Mouse (Mus musculus) c-Kit-negative CD71-positive TER-119-positive erythroid progenitor cells, embryonic 14.5 days (primary cell): ENCODE data around the gene Ugt1a2.

Experiments
- DNase-seq: peaks from one replicate; pipeline ENCODE4 v3.0.0-alpha.2; 2013; ENCODE audit warnings: low read depth, low spot score

Gene Ugt1a2

DNA sequence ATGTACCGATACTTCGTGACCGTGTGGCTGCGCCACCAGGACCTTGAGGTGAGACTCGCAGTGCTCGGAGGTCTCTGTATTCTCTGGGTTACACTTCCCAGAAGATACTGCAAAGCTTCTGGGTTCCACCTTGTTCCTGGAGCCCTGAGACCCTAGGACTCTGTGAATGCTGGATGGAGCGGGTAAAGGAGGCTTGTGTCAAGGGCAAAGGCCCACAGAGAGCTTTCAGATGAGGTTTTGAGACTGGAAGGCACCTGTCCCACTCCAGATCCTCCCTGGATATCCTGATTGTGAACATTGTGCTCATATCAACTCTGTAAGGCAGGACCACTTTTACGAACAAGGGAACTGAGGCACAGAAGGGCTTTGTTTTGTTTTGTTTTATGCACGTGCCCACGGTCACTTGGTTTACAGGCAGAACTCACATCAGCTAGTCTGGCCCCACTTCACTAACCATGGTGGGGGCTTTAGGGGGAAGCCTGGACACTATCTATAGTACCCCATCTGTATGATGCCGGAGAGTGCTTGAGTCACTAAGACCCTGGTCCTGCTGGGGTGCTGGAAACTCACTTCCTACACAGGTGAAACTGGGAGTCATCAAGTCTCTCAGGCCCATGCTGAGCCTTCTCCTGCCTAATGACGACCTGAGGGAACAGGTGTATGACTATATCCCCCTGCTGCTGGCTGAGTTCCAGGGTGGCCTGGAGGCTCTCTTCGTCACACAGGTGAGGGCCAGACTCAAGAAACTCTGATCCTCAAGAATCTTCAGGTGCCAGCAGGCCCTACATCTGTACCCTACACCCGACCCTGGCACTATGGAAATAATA lies 33.2 kb downstream of the Ugt1a2 start:
- no peak for DNase-seq

GRCm38 (mm10) chr1:88234248-88234610 lies 33.8 kb downstream of the Ugt1a2 start:
- no peak for DNase-seq

- DNase-seq: no peak
Observed at GRCm38 (mm10) chr1:88234646-88235045, 34.2 kb downstream of the Ugt1a2 start.

DNA sequence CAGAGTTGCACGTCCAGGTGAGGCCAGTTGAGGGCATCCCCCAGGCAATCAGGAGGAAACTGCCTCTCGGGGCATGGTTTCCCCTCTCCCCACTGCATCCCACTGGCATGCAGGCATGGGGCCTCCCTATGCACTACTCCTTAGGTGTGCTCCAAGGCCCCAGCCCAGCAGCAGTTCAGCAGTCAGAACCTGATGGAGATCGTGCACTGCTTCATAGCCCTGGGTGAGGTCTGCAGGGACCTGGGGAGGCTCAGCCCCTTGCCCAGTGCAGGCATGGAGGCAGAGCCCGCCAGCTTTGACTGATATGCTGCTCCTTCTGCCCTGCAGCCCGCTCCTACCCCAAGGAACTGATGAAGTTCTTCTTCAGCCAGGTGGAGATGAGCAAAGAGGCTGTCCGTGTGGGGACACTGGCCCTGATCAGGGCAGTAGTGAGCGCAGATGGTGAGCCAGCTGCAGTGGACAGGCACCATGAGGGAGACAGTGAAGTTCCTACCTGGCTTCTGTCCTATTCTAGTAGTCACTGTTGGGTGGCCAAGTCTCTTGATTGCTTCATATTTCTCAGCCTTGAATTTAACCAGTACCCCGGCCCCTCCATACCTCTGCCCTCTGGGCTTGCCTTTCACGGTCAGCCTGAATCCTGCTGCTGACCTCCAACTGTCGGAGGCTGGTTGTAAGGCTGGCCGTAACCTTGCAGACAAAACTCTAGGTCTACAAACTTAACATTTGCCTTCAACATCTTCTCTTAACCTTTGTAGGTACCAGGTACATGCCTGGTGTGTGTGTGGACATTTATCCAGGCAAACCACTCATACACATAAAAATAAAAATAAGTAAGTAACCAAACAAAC lies 34.9 kb downstream of the Ugt1a2 start:
- no peak for DNase-seq

GRCm38 (mm10) chr1:88235894-88236415 lies 35.6 kb downstream of the Ugt1a2 start:
- no peak for DNase-seq

DNA sequence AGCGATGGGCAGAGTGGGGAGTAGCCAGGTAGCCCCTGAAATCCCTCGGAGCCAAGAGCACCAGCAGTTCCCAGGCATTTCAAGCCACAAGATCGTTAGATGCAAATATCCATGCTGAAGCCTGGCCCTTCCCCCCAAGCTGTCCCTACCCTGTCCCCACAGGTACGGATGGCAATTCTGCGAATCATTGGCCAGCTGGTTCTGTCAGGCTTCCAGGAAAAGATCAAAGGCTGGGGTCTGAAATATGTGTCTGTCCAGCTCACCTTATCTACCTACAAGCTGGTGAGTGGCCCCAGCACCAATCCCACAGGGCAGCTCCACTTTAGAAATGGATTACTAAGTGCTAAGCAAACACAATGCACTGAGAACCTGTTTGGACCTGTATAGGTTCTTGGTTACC lies 36.9 kb downstream of the Ugt1a2 start:
- DNase-seq: no peak

- no peak for DNase-seq
Observed at GRCm38 (mm10) chr1:88238771-88239170, 38.4 kb downstream of the Ugt1a2 start.

GRCm38 (mm10) chr1:88240072-88240471 lies 39.7 kb downstream of the Ugt1a2 start:
- DNase-seq: no peak

DNA sequence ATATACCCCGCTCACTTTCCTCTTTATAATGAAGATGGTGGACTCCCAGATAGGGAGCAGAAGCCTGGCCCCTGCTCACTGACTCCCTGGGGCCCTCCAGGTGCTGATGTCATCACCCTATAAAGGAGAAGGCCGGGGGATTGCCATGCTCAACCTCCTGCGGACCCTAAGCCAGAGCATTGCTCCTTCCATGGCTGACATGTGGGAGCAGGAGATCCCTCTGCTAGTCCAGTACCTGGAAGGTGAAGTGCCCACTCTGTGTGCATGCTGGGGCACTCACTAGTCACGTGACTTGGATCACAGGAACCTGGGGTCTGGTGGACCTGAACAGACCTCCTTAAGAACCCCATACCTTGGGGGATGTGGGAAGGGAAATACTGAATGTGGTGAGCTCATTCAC lies 40.2 kb downstream of the Ugt1a2 start:
- DNase-seq: no peak

GRCm38 (mm10) chr1:88243861-88244260 lies 43.5 kb downstream of the Ugt1a2 start:
- DNase-seq: no peak

- no peak for DNase-seq
Observed at GRCm38 (mm10) chr1:88245881-88246280, 45.5 kb downstream of the Ugt1a2 start.

- no peak for DNase-seq
Observed at GRCm38 (mm10) chr1:88246386-88246785, 46.0 kb downstream of the Ugt1a2 start.

DNA sequence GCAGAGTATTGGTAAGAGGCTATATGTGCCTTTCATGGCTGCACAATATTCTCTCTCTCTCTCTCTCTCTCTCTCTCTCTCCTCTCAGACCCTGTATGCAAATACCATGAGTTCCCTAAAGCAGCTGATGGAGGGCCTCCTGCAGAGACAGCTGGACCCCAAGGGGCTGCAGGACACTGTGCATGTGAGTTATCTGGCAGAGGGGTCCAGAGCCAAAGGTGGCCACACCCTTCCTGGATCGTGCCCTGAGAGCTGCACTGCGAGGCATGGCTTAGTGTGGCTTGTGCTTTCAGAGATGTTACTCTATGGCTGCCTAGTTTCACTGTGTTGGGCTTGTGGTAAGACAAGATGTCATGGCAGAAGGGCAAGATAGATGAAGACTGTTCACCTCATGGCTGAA lies 47.3 kb downstream of the Ugt1a2 start:
- DNase-seq: no peak

- no peak for DNase-seq
Observed at GRCm38 (mm10) chr1:88248658-88249057, 48.3 kb downstream of the Ugt1a2 start.

GRCm38 (mm10) chr1:88249596-88249995 lies 49.2 kb downstream of the Ugt1a2 start:
- no peak for DNase-seq

DNA sequence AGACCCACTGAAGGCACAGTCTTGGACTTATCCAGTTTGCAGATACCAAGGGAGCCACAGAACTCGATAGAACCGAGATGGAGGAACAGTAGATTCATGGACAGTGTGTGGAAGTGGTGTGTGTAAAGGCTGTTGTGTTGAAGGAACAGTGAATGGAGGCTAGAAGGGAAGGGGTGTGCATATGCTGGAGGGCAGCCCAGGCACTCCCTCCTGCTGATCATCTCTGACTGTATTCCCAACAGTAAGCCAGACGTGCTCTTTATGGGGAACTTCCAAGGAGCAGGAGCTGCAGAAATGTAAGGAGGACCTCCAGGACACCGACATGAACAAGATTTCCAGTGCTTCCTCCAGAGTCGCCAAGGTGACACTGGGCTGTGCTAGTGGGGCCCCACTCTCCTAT lies 49.6 kb downstream of the Ugt1a2 start:
- DNase-seq: no peak

- DNase-seq: no peak
Observed at GRCm38 (mm10) chr1:88253106-88253505, 52.7 kb downstream of the Ugt1a2 start.

DNA sequence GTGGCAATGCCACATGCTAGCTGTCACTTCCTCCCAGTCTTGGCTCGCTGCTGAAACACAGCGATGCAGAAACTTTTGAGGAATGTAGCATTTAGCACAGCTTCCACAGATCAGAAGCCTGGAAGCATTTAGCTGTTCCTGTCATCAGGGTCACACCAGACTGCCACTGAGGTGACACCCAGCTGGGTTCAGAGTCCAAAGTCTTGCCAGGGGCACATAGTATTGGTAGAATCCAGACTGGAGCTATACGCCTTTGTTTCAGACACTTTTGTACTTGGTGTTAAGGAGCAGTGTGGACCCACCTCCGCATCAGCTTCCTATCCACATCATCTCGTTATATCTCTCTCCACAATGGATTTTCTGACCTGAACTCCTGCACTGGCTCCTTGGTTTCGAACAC lies 53.1 kb downstream of the Ugt1a2 start:
- DNase-seq: no peak

DNA sequence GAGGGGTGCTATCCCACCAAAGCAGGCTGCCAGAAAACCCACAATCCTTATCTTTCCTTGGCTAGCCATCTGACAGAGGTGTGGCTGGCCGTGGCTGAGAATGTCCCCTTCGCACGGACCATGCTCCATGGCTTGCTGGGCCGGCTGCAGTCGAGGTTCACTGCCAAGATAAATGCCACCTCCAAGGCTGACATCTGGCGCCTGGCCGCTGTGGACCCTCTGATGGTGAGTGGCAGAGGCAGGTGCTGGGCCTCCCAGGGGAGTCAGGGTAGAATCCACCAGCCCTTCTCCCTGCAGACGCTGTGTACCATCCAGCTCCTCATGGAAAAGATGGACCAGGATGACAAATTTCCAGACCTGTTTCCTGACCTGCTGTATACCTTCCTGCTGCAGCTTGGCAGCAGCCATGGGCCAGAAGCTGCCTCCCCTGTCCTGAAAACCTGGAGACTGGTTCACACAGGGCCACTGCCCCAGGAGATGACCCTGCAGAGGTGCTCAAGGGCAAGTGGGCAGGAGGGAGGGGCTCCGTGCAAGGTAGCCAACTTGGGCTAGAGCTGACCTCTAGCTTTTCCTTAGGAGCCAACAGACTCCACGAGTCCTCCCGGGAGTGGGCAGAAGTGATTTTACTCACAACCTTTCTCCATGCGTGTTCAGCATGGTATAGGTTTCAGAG lies 54.5 kb downstream of the Ugt1a2 start:
- DNase-seq: no peak

GRCm38 (mm10) chr1:88255466-88255857 lies 55.1 kb downstream of the Ugt1a2 start:
- DNase-seq: no peak

DNA sequence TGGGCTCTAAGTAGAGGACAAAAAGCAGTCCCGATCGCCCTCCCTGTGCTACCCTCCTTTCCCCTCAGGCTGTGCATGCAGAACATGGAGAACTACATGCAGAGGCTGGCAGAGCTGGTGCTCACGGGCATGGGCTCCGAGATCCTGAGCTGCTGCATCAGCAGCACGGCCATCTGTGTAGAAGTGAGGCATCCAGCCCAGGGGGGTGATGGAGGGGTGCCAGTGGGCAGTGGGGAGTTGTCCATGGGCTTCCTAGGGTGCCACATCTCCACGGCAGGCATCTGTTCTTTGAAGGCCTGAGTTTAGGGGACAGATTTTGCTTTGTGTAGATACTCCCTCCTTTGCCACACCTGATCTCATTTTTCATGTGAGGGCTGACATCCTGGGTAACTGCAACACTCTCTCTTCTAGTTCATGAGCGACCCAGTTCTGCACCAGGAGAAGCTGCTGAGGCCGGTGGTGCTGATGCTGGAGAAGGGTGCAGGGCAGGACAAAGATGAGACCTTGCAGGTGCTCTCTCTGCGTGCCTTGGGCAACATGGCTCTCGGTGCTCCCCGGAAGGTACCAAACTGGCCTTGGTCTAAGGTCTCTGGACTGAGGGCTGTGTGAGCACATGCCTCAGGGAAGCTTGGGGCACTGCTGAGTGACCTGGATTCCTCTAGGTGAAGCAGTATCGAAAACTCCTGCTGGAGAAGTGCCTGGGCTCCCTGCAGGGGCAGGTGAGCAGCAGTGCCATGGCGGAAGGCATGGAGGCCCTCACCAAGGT lies 55.8 kb downstream of the Ugt1a2 start:
- DNase-seq: no peak
